Mouse (Mus musculus): Measurements from ENCODE around the gene Dlx3.

The Dlx3 gene

GRCm38 (mm10) chr11:95155511-95155910, 35.6 kb downstream of the Dlx3 start:
- no peak for DNase-seq (ENCODE audit: low spot score in 2 of 2)

GRCm38 (mm10) chr11:95157356-95157755, 37.4 kb downstream of the Dlx3 start:
- no peak for DNase-seq (ENCODE audit: low spot score in 2 of 2)

- DNase-seq (ENCODE audit: low spot score in 2 of 2), result no peak
Observed at GRCm38 (mm10) chr11:95157872-95158271, 38.0 kb downstream of the Dlx3 start.

GRCm38 (mm10) chr11:95159763-95160371, 39.9 kb downstream of the Dlx3 start:
- no peak for DNase-seq (ENCODE audit: low spot score in 2 of 2)

- DNase-seq (ENCODE audit: low spot score in 2 of 2), result no peak
Observed at GRCm38 (mm10) chr11:95160693-95161092, 40.8 kb downstream of the Dlx3 start.

GRCm38 (mm10) chr11:95161708-95162107, 41.8 kb downstream of the Dlx3 start:
- no peak for DNase-seq (ENCODE audit: low spot score in 2 of 2)

GRCm38 (mm10) chr11:95165857-95166256, 45.9 kb downstream of the Dlx3 start:
- no peak for DNase-seq (ENCODE audit: low spot score in 2 of 2)

Measured in frontal cortex, postnatal 36 days (tissue).